Mouse (Mus musculus) midbrain, embryonic 10.5 days (tissue): Measurements from ENCODE around the gene Robo1. TPM values are rescaled to one million over a fixed set of nuclear protein-coding genes. Genes with fewer than 3 reads are reported as not detected.

Experiments used
- DNase-seq: peaks from one replicate; pipeline ENCODE4 v3.0.0-alpha.2; 2017; ENCODE audit warnings: low spot score
- H3K27ac ChIP-seq: fragments of 300-500 bp; sonication (generic); replicated peaks from 2 replicates; pipeline ENCODE4 v1.5.1; 2016; ENCODE audit warnings: mild to moderate bottlenecking
- H3K27me3 ChIP-seq: fragments of 300-500 bp; sonication (generic); 2 replicates; pipeline ENCODE4 v1.6.1; 2016; ENCODE audit warnings: low read depth, mild to moderate bottlenecking; ENCODE audit not compliant: poor library complexity, severe bottlenecking
- H3K36me3 ChIP-seq: fragments of 300-500 bp; sonication (generic); 2 replicates; pipeline ENCODE4 v1.6.1; 2016; ENCODE audit warnings: mild to moderate bottlenecking, moderate library complexity
- H3K4me1 ChIP-seq: fragments of 300-500 bp; sonication (generic); 2 replicates; pipeline ENCODE4 v1.6.1; 2016
- H3K4me3 ChIP-seq: fragments of 300-500 bp; sonication (generic); 2 replicates; pipeline ENCODE4 v1.5.1; 2016; ENCODE audit warnings: mild to moderate bottlenecking, moderate library complexity
- H3K9me3 ChIP-seq: fragments of 300-500 bp; sonication (generic); replicated peaks from 2 replicates; pipeline ENCODE4 v1.6.1; 2016; ENCODE audit warnings: mild to moderate bottlenecking
- WGBS: fragments of 180-500 bp; shearing (Covaris S2); methylation state at CpG from one replicate; pipeline ENCODE4 v1.1.7; 2016; 5-methylcytosine and 5-hydroxymethylcytosine counted together
- polyA plus RNA-seq: library from polyadenylated mRNA; unstranded; fragments of >200 nt; fragmentation: Nextera tagmentation; extraction: Ambion mirVana; gene quantifications from 2 replicates; pipeline ENCODE4 v1.2.1, GENCODE M21; 2016

Robo1 gene
- polyA plus RNA-seq, 1 experiment from 2014 or later: 28.1 TPM

- WGBS: 81% methylated on average over 5 of the region's 5 CpGs
- H3K4me3 ChIP-seq: no peak overlapping the region
- peaks cover 17% of the 10 kb centered on the region for H3K36me3 ChIP-seq
- H3K27me3 ChIP-seq: no peaks in the 10 kb centered on the region
- H3K27ac ChIP-seq: no peak overlapping the region
- H3K9me3 ChIP-seq: peaks cover 10% of the 10 kb centered on the region
- DNase-seq: no peak
- no peaks in the 10 kb centered on the region for H3K4me1 ChIP-seq
Observed at GRCm38 (mm10) chr16:72747696-72748095, 439.6 kb downstream of the Robo1 start.

- no peaks in the 10 kb centered on the region for H3K9me3 ChIP-seq
- H3K4me1 ChIP-seq: peaks cover 20% of the 10 kb centered on the region
- no peak for DNase-seq
- whole genome bisulfite sequencing: 87% methylated on average over 9 of the region's 9 CpGs
- no peaks in the 10 kb centered on the region for H3K36me3 ChIP-seq
- H3K27ac ChIP-seq: no peak overlapping the region
- H3K27me3 ChIP-seq: no peaks in the 10 kb centered on the region
- H3K4me3 ChIP-seq: no peak overlapping the region
Observed at GRCm38 (mm10) chr16:72765128-72765913, 457.2 kb downstream of the Robo1 start.

DNA sequence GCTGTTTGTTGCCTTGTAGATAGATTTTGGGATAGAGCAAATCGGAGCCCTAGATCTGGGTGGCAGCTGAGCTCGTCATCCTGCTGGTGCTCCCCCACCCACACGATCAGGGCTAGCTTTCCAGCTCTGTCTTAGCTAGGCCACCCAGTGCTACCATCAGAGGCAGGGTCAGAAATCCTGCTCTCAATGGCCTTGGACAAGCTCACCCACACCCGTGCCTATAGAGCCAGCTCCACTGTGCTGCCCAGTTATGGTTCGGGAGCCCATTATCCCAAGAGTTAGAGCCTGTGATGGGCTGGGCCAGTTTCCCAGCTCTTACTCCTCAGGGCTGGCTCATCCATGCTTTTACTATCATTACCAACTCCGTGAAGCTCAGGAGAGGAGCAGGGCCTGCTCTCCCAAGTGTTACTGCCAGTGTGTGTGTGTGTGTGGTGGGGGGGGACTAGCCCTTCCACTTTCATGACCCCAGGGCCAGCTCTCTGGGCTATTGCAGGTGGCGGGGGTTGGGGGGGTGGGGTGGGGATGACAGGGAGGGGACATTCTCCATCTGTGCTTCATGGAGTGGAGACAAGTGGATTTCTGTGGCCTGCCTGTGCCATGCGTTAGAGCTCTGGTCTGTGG, 461.2 kb downstream of the Robo1 start:
- H3K4me3 ChIP-seq: no peak overlapping the region
- H3K27me3 ChIP-seq: no peaks in the 10 kb centered on the region
- peaks cover 56% of the 10 kb centered on the region for H3K4me1 ChIP-seq
- WGBS: 74% methylated on average over 8 of the region's 8 CpGs
- H3K9me3 ChIP-seq: no peaks in the 10 kb centered on the region
- peak overlapping the region; percentile 64 for H3K27ac ChIP-seq
- no peaks in the 10 kb centered on the region for H3K36me3 ChIP-seq
- no peak for DNase-seq

- DNase-seq: no peak
- H3K4me1 ChIP-seq: peaks cover 56% of the 10 kb centered on the region
- no peaks in the 10 kb centered on the region for H3K9me3 ChIP-seq
- H3K27me3 ChIP-seq: no peaks in the 10 kb centered on the region
- H3K27ac ChIP-seq: peak overlapping the region; percentile 65; the same call in 1 of the 2 replicates
- H3K4me3 ChIP-seq: no peak overlapping the region
- H3K36me3 ChIP-seq: no peaks in the 10 kb centered on the region
- 48% methylated on average over 5 of the region's 5 CpGs for WGBS
Observed at GRCm38 (mm10) chr16:72772348-72772747, 464.2 kb downstream of the Robo1 start.

GRCm38 (mm10) chr16:72773034-72773433, 464.9 kb downstream of the Robo1 start:
- WGBS: 15% methylated on average over 7 of the region's 7 CpGs
- Histone ChIP-seq H3K4me3 (no peak overlapping the region), H3K4me1 (peaks cover 56% of the 10 kb centered on the region), H3K27ac (peak overlapping the region; percentile 52), H3K27me3 (no peaks in the 10 kb centered on the region), H3K9me3 (no peaks in the 10 kb centered on the region), H3K36me3 (no peaks in the 10 kb centered on the region)
- DNase-seq: peak; percentile 40

DNA sequence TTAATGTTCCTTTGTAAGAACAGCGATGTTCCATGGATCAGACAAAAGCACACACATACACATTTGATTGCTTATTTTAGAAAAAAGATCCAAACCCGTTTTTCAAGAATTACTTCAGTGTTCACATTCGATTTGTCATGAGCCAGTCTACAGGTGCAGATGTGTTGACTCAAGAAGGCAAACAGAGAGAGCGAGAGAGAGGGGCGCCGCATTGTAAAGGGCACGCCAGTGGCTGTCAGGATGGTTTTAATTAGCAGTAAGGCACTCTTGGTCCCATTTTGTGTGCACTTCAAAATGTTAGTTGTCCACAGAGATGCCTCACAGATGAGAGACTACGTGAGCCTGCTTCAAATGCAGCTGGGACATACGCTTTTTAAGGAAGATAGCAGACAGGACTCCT, 470.4 kb downstream of the Robo1 start:
- 61% methylated on average over 9 of the region's 9 CpGs for WGBS
- Histone ChIP-seq H3K9me3 (no peaks in the 10 kb centered on the region), H3K27ac (no peak overlapping the region), H3K36me3 (no peaks in the 10 kb centered on the region), H3K27me3 (no peaks in the 10 kb centered on the region), H3K4me3 (no peak overlapping the region), H3K4me1 (peaks cover 18% of the 10 kb centered on the region)
- DNase-seq: no peak

- Histone ChIP-seq H3K9me3 (no peaks in the 10 kb centered on the region), H3K27me3 (no peaks in the 10 kb centered on the region), H3K27ac (no peak overlapping the region), H3K4me3 (no peak overlapping the region), H3K4me1 (peaks cover 17% of the 10 kb centered on the region), H3K36me3 (no peaks in the 10 kb centered on the region)
- WGBS: 89% methylated on average over 6 of the region's 6 CpGs
- DNase-seq: no peak
Observed at GRCm38 (mm10) chr16:72782171-72782570, 474.1 kb downstream of the Robo1 start.

DNA sequence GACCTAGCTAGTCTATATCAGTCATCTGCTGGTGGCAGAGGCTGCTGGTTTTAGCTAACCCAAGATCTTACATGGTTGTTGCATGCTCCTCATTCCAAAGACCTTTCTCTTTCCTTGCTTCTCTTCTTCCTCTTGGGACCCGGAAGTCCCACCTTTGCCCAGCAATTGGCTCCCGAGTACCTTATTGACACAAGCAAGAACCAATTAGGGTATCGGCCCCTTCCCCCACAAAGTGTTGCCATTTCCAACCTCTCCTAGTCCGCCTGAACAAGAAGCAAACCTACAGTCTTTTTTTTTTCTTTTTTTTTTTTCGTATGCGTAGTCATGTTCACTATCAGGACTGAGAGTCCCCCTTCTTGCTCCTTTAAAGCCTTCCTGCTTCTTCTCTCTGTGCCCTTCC, 478.0 kb downstream of the Robo1 start:
- peaks cover 21% of the 10 kb centered on the region for H3K4me1 ChIP-seq
- no peaks in the 10 kb centered on the region for H3K9me3 ChIP-seq
- H3K4me3 ChIP-seq: no peak overlapping the region
- WGBS: 84% methylated on average over 6 of the region's 6 CpGs
- no peak overlapping the region for H3K27ac ChIP-seq
- no peaks in the 10 kb centered on the region for H3K27me3 ChIP-seq
- no peak for DNase-seq
- no peaks in the 10 kb centered on the region for H3K36me3 ChIP-seq

GRCm38 (mm10) chr16:72786636-72787035, 478.5 kb downstream of the Robo1 start:
- WGBS: 87% methylated on average over 5 of the region's 5 CpGs
- Histone ChIP-seq H3K27me3 (no peaks in the 10 kb centered on the region), H3K4me3 (no peak overlapping the region), H3K27ac (no peak overlapping the region), H3K9me3 (no peaks in the 10 kb centered on the region), H3K4me1 (peaks cover 21% of the 10 kb centered on the region), H3K36me3 (no peaks in the 10 kb centered on the region)
- no peak for DNase-seq

DNA sequence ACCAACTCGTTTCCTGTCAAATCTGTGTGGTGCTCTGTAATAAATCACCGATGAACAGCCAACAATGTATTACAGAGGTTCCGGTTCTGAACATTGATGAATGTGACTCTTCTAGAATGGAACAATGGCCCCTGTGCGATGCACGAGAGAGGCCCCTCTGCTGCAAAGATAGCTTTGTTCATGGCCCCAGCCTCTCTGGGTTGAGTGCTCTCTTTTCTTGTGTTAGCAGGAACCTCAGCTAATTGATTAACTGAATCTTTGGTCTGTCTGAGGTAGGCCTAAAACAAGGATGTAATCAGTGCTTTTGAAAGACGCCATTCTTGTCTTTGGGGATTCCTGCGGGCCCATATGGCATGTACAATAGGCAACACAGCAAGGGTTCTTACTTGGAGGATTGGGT, 479.9 kb downstream of the Robo1 start:
- H3K4me1 ChIP-seq: peaks cover 21% of the 10 kb centered on the region
- H3K36me3 ChIP-seq: 0 out of 2 replicates have a peak, but pooled peaks cover 2% of the 10 kb centered on the region
- H3K27me3 ChIP-seq: no peaks in the 10 kb centered on the region
- no peak overlapping the region for H3K4me3 ChIP-seq
- no peaks in the 10 kb centered on the region for H3K9me3 ChIP-seq
- WGBS: 27% methylated on average over 7 of the region's 7 CpGs
- no peak for DNase-seq
- peak overlapping the region; percentile 61 for H3K27ac ChIP-seq

DNA sequence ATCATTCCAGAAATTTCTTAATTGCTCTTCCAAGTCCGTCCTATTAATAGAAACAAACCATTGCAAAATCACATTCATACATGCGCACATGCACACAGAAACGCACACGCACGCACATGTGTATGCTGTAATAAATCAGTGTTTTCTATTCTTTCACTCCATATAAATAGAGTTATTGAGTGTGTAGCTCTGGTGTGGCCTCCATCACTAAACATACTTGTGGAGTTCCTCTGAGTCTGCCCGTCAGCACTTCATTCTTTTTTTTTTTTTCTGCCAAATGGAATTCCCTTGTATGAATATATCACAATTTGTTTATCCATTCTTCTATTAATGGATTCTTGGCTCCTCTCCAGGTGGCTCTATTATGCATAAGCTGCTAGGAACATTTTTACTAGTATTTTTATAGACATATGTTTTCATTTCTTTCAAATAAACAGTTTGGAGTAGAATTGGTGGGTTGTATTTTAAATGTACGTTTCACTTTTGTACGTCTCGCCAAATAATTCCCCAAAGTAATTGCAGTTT, 483.1 kb downstream of the Robo1 start:
- no peaks in the 10 kb centered on the region for H3K9me3 ChIP-seq
- H3K27ac ChIP-seq: no peak overlapping the region
- H3K36me3 ChIP-seq: 0 out of 2 replicates have a peak, but pooled peaks cover 2% of the 10 kb centered on the region
- peaks cover 24% of the 10 kb centered on the region for H3K4me1 ChIP-seq
- 96% methylated on average over 9 of the region's 9 CpGs for WGBS
- DNase-seq: no peak
- no peak overlapping the region for H3K4me3 ChIP-seq
- H3K27me3 ChIP-seq: no peaks in the 10 kb centered on the region

DNA sequence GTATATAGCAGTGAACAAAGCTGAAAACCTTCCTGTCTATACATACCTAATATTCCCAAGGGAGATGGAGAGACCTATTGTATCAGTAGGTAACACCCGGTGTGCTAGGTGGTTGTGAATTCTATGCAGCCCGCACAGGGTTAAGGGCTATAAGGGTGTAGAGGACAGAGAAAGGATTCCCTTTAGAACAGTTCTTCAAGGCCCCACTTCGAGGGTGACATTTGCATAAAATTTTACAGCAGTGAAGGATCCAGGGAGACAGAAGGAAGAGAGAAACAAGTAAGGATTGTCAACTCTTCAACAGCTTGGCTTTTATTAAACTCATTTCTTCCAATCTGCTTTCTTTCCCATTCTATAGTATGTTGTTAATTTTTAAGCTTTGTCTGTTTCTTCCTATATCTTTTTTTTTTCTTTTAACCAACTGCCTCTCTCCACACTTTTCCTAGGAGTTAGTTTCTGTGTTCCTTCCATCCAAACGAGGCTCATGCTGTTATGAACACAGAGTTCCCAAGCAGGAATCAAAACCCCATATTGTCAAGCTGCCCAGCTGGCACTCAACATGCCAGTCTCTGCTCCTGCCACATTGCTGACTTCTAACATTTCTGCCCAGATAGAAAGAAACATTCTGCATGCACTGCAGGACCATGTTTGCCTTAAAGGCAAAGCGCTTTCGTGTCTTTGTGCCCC, 486.7 kb downstream of the Robo1 start:
- no peak overlapping the region for H3K4me3 ChIP-seq
- H3K36me3 ChIP-seq: 0 out of 2 replicates have a peak, but pooled peaks cover 2% of the 10 kb centered on the region
- 76% methylated on average over 6 of the region's 6 CpGs for WGBS
- no peaks in the 10 kb centered on the region for H3K9me3 ChIP-seq
- peaks cover 16% of the 10 kb centered on the region for H3K4me1 ChIP-seq
- no peak for DNase-seq
- H3K27ac ChIP-seq: no peak overlapping the region
- no peaks in the 10 kb centered on the region for H3K27me3 ChIP-seq

GRCm38 (mm10) chr16:72795379-72795712, 487.2 kb downstream of the Robo1 start:
- no peaks in the 10 kb centered on the region for H3K27me3 ChIP-seq

More at GRCm38 (mm10) chr16:72795379-72795712, 487.2 kb downstream of the Robo1 start:
- WGBS: 83% methylated on average over 1 of the region's 1 CpGs
- H3K4me1 ChIP-seq: peaks cover 21% of the 10 kb centered on the region
- DNase-seq: no peak
- H3K36me3 ChIP-seq: 0 out of 2 replicates have a peak, but pooled peaks cover 2% of the 10 kb centered on the region
- no peaks in the 10 kb centered on the region for H3K9me3 ChIP-seq
- no peak overlapping the region for H3K27ac ChIP-seq
- no peak overlapping the region for H3K4me3 ChIP-seq
